Mouse (Mus musculus): ENCODE results near the gene Suclg2.

DNA sequence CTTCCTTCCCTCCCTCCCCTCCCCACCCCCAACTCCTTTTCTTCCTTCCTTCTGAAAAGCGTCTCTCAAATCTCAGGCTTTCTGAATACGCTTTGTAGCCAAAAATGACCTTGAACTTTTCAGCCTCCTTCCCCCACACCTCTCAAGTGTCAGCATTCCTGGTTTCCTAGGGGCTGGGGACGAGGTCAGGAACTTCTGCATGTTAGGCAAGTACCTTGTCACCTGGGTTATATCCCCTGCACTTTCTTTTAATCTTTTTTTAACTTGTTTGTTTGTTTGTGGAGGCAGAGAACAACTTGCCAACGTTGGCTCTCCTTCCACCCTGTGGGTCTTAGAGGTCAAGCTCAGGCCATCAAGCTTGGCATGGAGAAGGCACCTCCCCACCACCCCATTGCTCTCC, 9.1 kb downstream of the Suclg2 start:
- TF ChIP-seq CTCF (IDR thresholded peaks at IDR 0.05; ENCODE audit: low read depth) = no peak
- no peak for TF ChIP-seq EP300 (IDR thresholded peaks at IDR 0.05; ENCODE audit: low read depth)

All from heart, postnatal 0 days (tissue).